Mouse (Mus musculus) heart, adult 2 months (tissue): Measurements from ENCODE around the gene Ak5.

ENCODE experiments used
- CTCF ChIP-seq: fragments of 200-600 bp; IDR thresholded peaks from 2 replicates; pipeline ENCODE4 v1.8.1; 2022; ENCODE audit warnings: antibody characterized with exemption, mild to moderate bottlenecking, moderate library complexity
- EP300 ChIP-seq: fragments of 200-500 bp; IDR thresholded peaks from 2 replicates; pipeline ENCODE4 v1.6.1; 2011; ENCODE audit warnings: low read depth, low read length, control low read depth; ENCODE audit not compliant: insufficient read depth
- POLR2A ChIP-seq: fragments of 200-500 bp; IDR thresholded peaks from 2 replicates; pipeline ENCODE4 v1.6.1; 2011; ENCODE audit warnings: mild to moderate bottlenecking, low read depth, low read length, control low read depth; ENCODE audit not compliant: insufficient read depth

- TF ChIP-seq CTCF (no peak), POLR2A (no peak), EP300 (no peak)
Observed at GRCm38 (mm10) chr3:152484206-152484605, 184.0 kb downstream of the Ak5 start.
